ENCODE assay signal across 8 mouse cellular contexts in the genomic region with DNA sequence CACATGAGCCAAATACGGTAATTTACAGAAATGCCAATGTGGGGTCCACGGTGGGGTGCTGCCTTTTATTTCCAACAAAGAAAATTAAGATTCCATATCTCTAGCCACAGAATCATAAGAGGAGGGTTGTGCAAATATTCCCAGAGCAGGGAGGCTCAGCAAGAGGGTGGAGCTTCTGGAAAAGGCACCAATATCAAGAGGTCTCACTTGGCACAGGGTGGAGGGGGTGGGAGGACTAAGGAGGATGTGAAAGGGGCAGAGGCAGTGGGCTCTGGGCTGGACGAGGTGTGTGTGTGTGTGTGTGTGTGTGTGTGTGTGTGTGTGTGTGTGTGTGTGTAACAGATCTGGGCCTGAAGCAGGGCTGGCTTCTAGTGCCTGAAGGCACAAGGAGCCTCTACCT.
"Had no signal": no experiment of that assay in that cellular context is flagged by ENCODE, and none has a peak within 500 bp of the region (broad histone marks: within the 10 kb centered on the region; RNA-seq: fewer than 3 reads in every experiment).

No protein-coding gene starts in this region.

- H3K36me3 ChIP-seq: kidney, embryonic 15.5 days; liver, embryonic 13.5 days; midbrain, embryonic 10.5 days had no signal

- ATAC-seq: hindbrain, embryonic 16.5 days had no signal

- H3K9me3 ChIP-seq: kidney, embryonic 15.5 days; liver, embryonic 13.5 days; midbrain, embryonic 10.5 days had no signal

- H3K9ac ChIP-seq: kidney, embryonic 15.5 days; liver, embryonic 13.5 days had no signal

- H3K4me1 ChIP-seq: liver, embryonic 13.5 days; megakaryocyte, embryonic 14.5 days had no signal

- H3K4me2 ChIP-seq: kidney, embryonic 15.5 days; liver, embryonic 13.5 days had no signal

- H3K27me3 ChIP-seq: liver, embryonic 13.5 days had no signal

- DNase-seq: layer of hippocampus, postnatal 36 days; liver, embryonic 13.5 days; thymus, postnatal 36 days had no signal

- H3K4me3 ChIP-seq: kidney, embryonic 15.5 days; left cerebral cortex, adult 2 months; liver, embryonic 13.5 days; megakaryocyte, embryonic 14.5 days; midbrain, embryonic 10.5 days had no signal

- H3K27ac ChIP-seq: kidney, embryonic 15.5 days; left cerebral cortex, adult 2 months; liver, embryonic 13.5 days; midbrain, embryonic 10.5 days had no signal
